Mouse (Mus musculus) intestine, embryonic 16.5 days (tissue): ENCODE results near the gene Slf2. TPM values are rescaled to one million over a fixed set of nuclear protein-coding genes. Genes with fewer than 3 reads are reported as not detected.
A peak's percentile ranks its signal among the peaks of the same experiment; 100 is the strongest.

Experiments used
- ATAC-seq: fragments of 200-750 bp; cut with Nextera tagmentation; 2 replicates; pipeline ENCODE4 v1.8.0; 2017; ENCODE audit warnings: moderate TSS enrichment, moderate library complexity
- H3K27ac ChIP-seq: fragments of 300-500 bp; sonication (generic); 2 replicates; pipeline ENCODE4 v1.5.1; 2014; ENCODE audit warnings: mild to moderate bottlenecking, low read length
- H3K27me3 ChIP-seq: fragments of 300-500 bp; sonication (generic); replicated peaks from 2 replicates; pipeline ENCODE4 v1.6.1; 2014; ENCODE audit warnings: low read length, control low read depth, mixed read lengths; ENCODE audit not compliant: control insufficient read depth, insufficient read depth
- H3K36me3 ChIP-seq: fragments of 300-500 bp; sonication (generic); 2 replicates; pipeline ENCODE4 v1.6.1; 2014; ENCODE audit warnings: low read length, control low read depth; ENCODE audit not compliant: control insufficient read depth, insufficient read depth
- H3K4me1 ChIP-seq: fragments of 300-500 bp; sonication (generic); 2 replicates; pipeline ENCODE4 v1.6.1; 2014; ENCODE audit warnings: low read length, control low read depth, mixed read lengths; ENCODE audit not compliant: control insufficient read depth, insufficient read depth
- H3K4me2 ChIP-seq: fragments of 300-500 bp; sonication (generic); 2 replicates; pipeline ENCODE4 v1.6.1; 2014; ENCODE audit warnings: low read depth, low read length, control low read depth
- H3K4me3 ChIP-seq: fragments of 300-500 bp; sonication (generic); 2 replicates; pipeline ENCODE4 v1.5.1; 2014; ENCODE audit warnings: mild to moderate bottlenecking, low read length
- H3K9ac ChIP-seq: fragments of 300-500 bp; sonication (generic); 2 replicates; pipeline ENCODE4 v1.6.1; 2014; ENCODE audit warnings: low read depth, low read length
- H3K9me3 ChIP-seq: fragments of 300-500 bp; sonication (generic); 2 replicates; pipeline ENCODE4 v1.6.1; 2016; ENCODE audit warnings: low read length, control low read depth; ENCODE audit not compliant: control insufficient read depth
- WGBS: fragments of 180-500 bp; shearing (Covaris S2); extraction: QIAGEN DNeasy Blood & Tissue Kit; methylation state at CpG from one replicate; pipeline ENCODE4 v1.1.7; 2014; 5-methylcytosine and 5-hydroxymethylcytosine counted together
- polyA plus RNA-seq: library from polyadenylated mRNA; unstranded; fragments of >200 nt; fragmentation: Nextera tagmentation; extraction: Ambion mirVana; gene quantifications from 2 replicates; pipeline ENCODE4 v1.2.1, GENCODE M21; 2015

Slf2 gene
- polyA plus RNA-seq, 1 experiment from 2014 or later, result 26.8 TPM

- H3K9ac ChIP-seq, result peak overlapping the region; percentile 92
- peak overlapping the region; percentile 100 for H3K27ac ChIP-seq
- WGBS, result 0% methylated on average over 22 of the region's 27 CpGs
- peaks cover 55% of the 10 kb centered on the region for H3K4me1 ChIP-seq
- no peaks in the 10 kb centered on the region for H3K9me3 ChIP-seq
- peak overlapping the region; percentile 93 for H3K4me2 ChIP-seq
- H3K27me3 ChIP-seq, result no peaks in the 10 kb centered on the region
- 0 out of 2 replicates have a peak, but pooled peaks cover 3% of the 10 kb centered on the region for H3K36me3 ChIP-seq
- peak; percentile 29 for ATAC-seq
- peak overlapping the region; percentile 76 for H3K4me3 ChIP-seq
These were observed 86.3 kb downstream of the Slf2 start for GRCm38 (mm10) chr19:45017216-45017771.

GRCm38 (mm10) chr19:45017909-45018308 lies 87.0 kb downstream of the Slf2 start:
- under 1% methylated on average over 38 of the region's 48 CpGs for WGBS
- Histone ChIP-seq H3K36me3 (0 out of 2 replicates have a peak, but pooled peaks cover 3% of the 10 kb centered on the region), H3K27ac (peak overlapping the region; percentile 100), H3K9ac (peak overlapping the region; percentile 92), H3K4me1 (peaks cover 52% of the 10 kb centered on the region), H3K9me3 (no peaks in the 10 kb centered on the region), H3K4me2 (peak overlapping the region; percentile 93), H3K4me3 (peak overlapping the region; percentile 76), H3K27me3 (no peaks in the 10 kb centered on the region)
- ATAC-seq, result peak; percentile 47

GRCm38 (mm10) chr19:45018351-45018831 lies 87.4 kb downstream of the Slf2 start:
- no peaks in the 10 kb centered on the region for H3K9me3 ChIP-seq
- H3K4me2 ChIP-seq, result peak overlapping the region; percentile 93
- H3K4me3 ChIP-seq, result peak overlapping the region; percentile 76
- peaks cover 47% of the 10 kb centered on the region for H3K4me1 ChIP-seq
- under 1% methylated on average over 13 of the region's 13 CpGs for WGBS
- peak overlapping the region; percentile 100 for H3K27ac ChIP-seq
- H3K36me3 ChIP-seq, result 0 out of 2 replicates have a peak, but pooled peaks cover 3% of the 10 kb centered on the region
- no peaks in the 10 kb centered on the region for H3K27me3 ChIP-seq
- no peak for ATAC-seq
- H3K9ac ChIP-seq, result peak overlapping the region; percentile 92

- ATAC-seq, result no peak
- peaks cover 14% of the 10 kb centered on the region; the same call in 1 of the 2 replicates for H3K36me3 ChIP-seq
- peak overlapping the region; percentile 40; the same call in 1 of the 2 replicates for H3K9ac ChIP-seq
- peak overlapping the region; percentile 45 for H3K4me2 ChIP-seq
- H3K9me3 ChIP-seq, result no peaks in the 10 kb centered on the region
- H3K4me1 ChIP-seq, result peaks cover 31% of the 10 kb centered on the region
- H3K27ac ChIP-seq, result no peak overlapping the region
- H3K4me3 ChIP-seq, result 0 out of 2 replicates have a peak overlapping the region, but pooled peaks have one; percentile 6
- WGBS, result 51% methylated on average over 6 of the region's 6 CpGs
- H3K27me3 ChIP-seq, result no peaks in the 10 kb centered on the region
These were observed 89.4 kb downstream of the Slf2 start for GRCm38 (mm10) chr19:45020348-45020747.

- H3K36me3 ChIP-seq, result peaks cover 21% of the 10 kb centered on the region
- ATAC-seq, result no peak
- H3K27me3 ChIP-seq, result no peaks in the 10 kb centered on the region
- H3K27ac ChIP-seq, result no peak overlapping the region
- peaks cover 30% of the 10 kb centered on the region for H3K4me1 ChIP-seq
- H3K4me3 ChIP-seq, result no peak overlapping the region
- peak overlapping the region; percentile 40 for H3K9ac ChIP-seq
- 89% methylated on average over 15 of the region's 15 CpGs for WGBS
- H3K9me3 ChIP-seq, result no peaks in the 10 kb centered on the region
- no peak overlapping the region for H3K4me2 ChIP-seq
These were observed 90.4 kb downstream of the Slf2 start for GRCm38 (mm10) chr19:45021362-45021761.

GRCm38 (mm10) chr19:45023993-45024392 lies 93.0 kb downstream of the Slf2 start:
- Histone ChIP-seq H3K27me3 (no peaks in the 10 kb centered on the region), H3K27ac (no peak overlapping the region), H3K36me3 (peaks cover 29% of the 10 kb centered on the region), H3K9ac (no peak overlapping the region), H3K4me1 (peaks cover 38% of the 10 kb centered on the region), H3K9me3 (no peaks in the 10 kb centered on the region), H3K4me3 (no peak overlapping the region), H3K4me2 (no peak overlapping the region)
- WGBS, result 80% methylated on average over 11 of the region's 11 CpGs
- ATAC-seq, result no peak

- WGBS, result 84% methylated on average over 20 of the region's 20 CpGs
- Histone ChIP-seq H3K9me3 (no peaks in the 10 kb centered on the region), H3K27me3 (no peaks in the 10 kb centered on the region), H3K9ac (no peak overlapping the region), H3K4me2 (no peak overlapping the region), H3K27ac (no peak overlapping the region), H3K4me1 (peaks cover 31% of the 10 kb centered on the region), H3K36me3 (peaks cover 29% of the 10 kb centered on the region), H3K4me3 (no peak overlapping the region)
- no peak for ATAC-seq
These were observed 93.8 kb downstream of the Slf2 start for GRCm38 (mm10) chr19:45024775-45025174.

GRCm38 (mm10) chr19:45025937-45026568 lies 95.1 kb downstream of the Slf2 start:
- H3K4me1 ChIP-seq, result peaks cover 22% of the 10 kb centered on the region
- peak overlapping the region; percentile 14; the same call in 1 of the 2 replicates for H3K9ac ChIP-seq
- 90% methylated on average over 37 of the region's 37 CpGs for WGBS
- no peak overlapping the region for H3K4me2 ChIP-seq
- no peaks in the 10 kb centered on the region for H3K9me3 ChIP-seq
- no peak for ATAC-seq
- peaks cover 29% of the 10 kb centered on the region for H3K36me3 ChIP-seq
- H3K27me3 ChIP-seq, result no peaks in the 10 kb centered on the region
- H3K4me3 ChIP-seq, result no peak overlapping the region
- H3K27ac ChIP-seq, result no peak overlapping the region

- no peak for ATAC-seq
- H3K4me2 ChIP-seq, result no peak overlapping the region
- H3K4me1 ChIP-seq, result peaks cover 25% of the 10 kb centered on the region
These were observed 96.2 kb downstream of the Slf2 start for GRCm38 (mm10) chr19:45026958-45027670.

More at GRCm38 (mm10) chr19:45026958-45027670, 96.2 kb downstream of the Slf2 start:
- Histone ChIP-seq H3K4me3 (no peak overlapping the region), H3K9me3 (no peaks in the 10 kb centered on the region), H3K9ac (no peak overlapping the region), H3K27ac (no peak overlapping the region), H3K36me3 (peaks cover 26% of the 10 kb centered on the region), H3K27me3 (no peaks in the 10 kb centered on the region)
- 69% methylated on average over 6 of the region's 6 CpGs for WGBS
